Mouse (Mus musculus): ENCODE measurements at regions not wholly inside any gene's neighbourhood (a gene's known extent, or its start where the extent isn't known, plus 50 kb on each side); places are given as distances from the start of the nearest gene placed in this dataset.

GRCm38 (mm10) chr2:50759016-50759415 lies 389.9 kb downstream of the Rnd3 start:
- no peak for DNase-seq (ENCODE audit: low spot score)

GRCm38 (mm10) chr2:50757837-50758541 lies 390.9 kb downstream of the Rnd3 start:
- DNase-seq (ENCODE audit: low spot score), result no peak

GRCm38 (mm10) chr2:50755616-50756450 lies 393.1 kb downstream of the Rnd3 start:
- no peak for DNase-seq (ENCODE audit: low spot score)

- DNase-seq (ENCODE audit: low spot score), result no peak
Measured at GRCm38 (mm10) chr2:50755160-50755559, 393.8 kb downstream of the Rnd3 start.

- DNase-seq (ENCODE audit: low spot score), result no peak
Measured at GRCm38 (mm10) chr2:50752408-50752807, 396.5 kb downstream of the Rnd3 start.

GRCm38 (mm10) chr2:50750799-50751198 lies 398.1 kb downstream of the Rnd3 start:
- DNase-seq (ENCODE audit: low spot score), result no peak

GRCm38 (mm10) chr2:50744625-50745214 lies 404.2 kb downstream of the Rnd3 start:
- DNase-seq (ENCODE audit: low spot score), result no peak

GRCm38 (mm10) chr2:50743785-50744258 lies 405.1 kb downstream of the Rnd3 start:
- DNase-seq (ENCODE audit: low spot score), result no peak

- no peak for DNase-seq (ENCODE audit: low spot score)
Measured at GRCm38 (mm10) chr2:50742421-50742820, 406.5 kb downstream of the Rnd3 start.

GRCm38 (mm10) chr2:50741337-50741736 lies 407.6 kb downstream of the Rnd3 start:
- DNase-seq (ENCODE audit: low spot score), result no peak

GRCm38 (mm10) chr2:50739599-50739979 lies 409.3 kb downstream of the Rnd3 start:
- DNase-seq (ENCODE audit: low spot score), result no peak

- DNase-seq (ENCODE audit: low spot score), result no peak
Measured at GRCm38 (mm10) chr2:50738936-50739598, 409.8 kb downstream of the Rnd3 start.

- no peak for DNase-seq (ENCODE audit: low spot score)
Measured at GRCm38 (mm10) chr2:50737706-50738105, 411.2 kb downstream of the Rnd3 start.

- DNase-seq (ENCODE audit: low spot score), result no peak
Measured at GRCm38 (mm10) chr2:50735029-50735428, 413.9 kb downstream of the Rnd3 start.

- DNase-seq (ENCODE audit: low spot score), result no peak
Measured at GRCm38 (mm10) chr2:50706652-50707051, 410.1 kb upstream of the Mmadhc start.

GRCm38 (mm10) chr2:50704297-50704696 lies 407.7 kb upstream of the Mmadhc start:
- no peak for DNase-seq (ENCODE audit: low spot score)

- no peak for DNase-seq (ENCODE audit: low spot score)
Measured at GRCm38 (mm10) chr2:50702584-50703450, 406.2 kb upstream of the Mmadhc start.

GRCm38 (mm10) chr2:50698841-50699240 lies 402.2 kb upstream of the Mmadhc start:
- DNase-seq (ENCODE audit: low spot score), result no peak

- DNase-seq (ENCODE audit: low spot score), result no peak
Measured at GRCm38 (mm10) chr2:50696575-50696974, 400.0 kb upstream of the Mmadhc start.

GRCm38 (mm10) chr2:50694849-50695248 lies 398.2 kb upstream of the Mmadhc start:
- peak; percentile 16 for DNase-seq (ENCODE audit: low spot score)

GRCm38 (mm10) chr2:50693784-50694350 lies 397.3 kb upstream of the Mmadhc start:
- no peak for DNase-seq (ENCODE audit: low spot score)
